Mouse (Mus musculus) embryonic fibroblast, embryonic 13.5 days (primary cell): ENCODE data around the gene Ube2q1. TPM values are rescaled to one million over a fixed set of nuclear protein-coding genes. Genes with fewer than 3 reads are reported as not detected.

Experiments used
- H3K27ac ChIP-seq: 2 replicates; pipeline ENCODE4 v1.5.1; 2012; ENCODE audit warnings: low read length, control low read depth, inconsistent platforms; ENCODE audit not compliant: insufficient read depth
- H3K4me1 ChIP-seq: 2 replicates; pipeline ENCODE4 v1.6.1; 2011; ENCODE audit warnings: low read length; ENCODE audit not compliant: control insufficient read depth, insufficient read depth
- H3K4me3 ChIP-seq: 2 replicates; pipeline ENCODE4 v1.5.1; 2011; ENCODE audit warnings: mild to moderate bottlenecking, control low read depth, low read length; ENCODE audit not compliant: insufficient read depth
- CTCF ChIP-seq: IDR thresholded peaks from 2 replicates; pipeline ENCODE4 v1.5.1; 2011; ENCODE audit warnings: mild to moderate bottlenecking, control low read depth, low read length, moderate library complexity, borderline replicate concordance; ENCODE audit not compliant: insufficient read depth
- POLR2A ChIP-seq: IDR thresholded peaks from 2 replicates; pipeline ENCODE4 v1.6.1; 2011; ENCODE audit warnings: low read depth, mild to moderate bottlenecking, control low read depth, low read length, moderate library complexity
- polyA plus RNA-seq: library from polyadenylated mRNA; stranded (reverse); fragments of >200 nt; gene quantifications from 2 replicates; pipeline ENCODE4 v1.2.4, GENCODE M21; 2011; ENCODE audit warnings: low read depth; ENCODE audit not compliant: missing spikeins, insufficient read length

The Ube2q1 gene
- polyA plus RNA-seq, result 77.4 and 84.9 TPM in 2 replicates

- no peaks in the 10 kb centered on the region; the same call in 1 of the 2 replicates for H3K4me1 ChIP-seq
- TF ChIP-seq CTCF (no peak), POLR2A (peak; percentile 56; the same call in 1 of the 2 replicates)
Measured at GRCm38 (mm10) chr3:89772968-89773709, at the start of gene Ube2q1. Gene Ube2q1, plus strand, starts transcription at chr3:89773616.

GRCm38 (mm10) chr3:89727028-89727427 lies 46.4 kb upstream of the Ube2q1 start:
- TF ChIP-seq CTCF (peak; percentile 64), POLR2A (no peak)
- Histone ChIP-seq H3K27ac (no peak overlapping the region), H3K4me3 (no peak overlapping the region), H3K4me1 (peaks cover 3% of the 10 kb centered on the region; the same call in 1 of the 2 replicates)

More at GRCm38 (mm10) chr3:89772968-89773709, at the start of gene Ube2q1:
- Histone ChIP-seq H3K27ac (peak within 1 kb of the TSS; percentile 59), H3K4me3 (peak within 1 kb of the TSS; percentile 75)

GRCm38 (mm10) chr3:89728848-89729247 lies 44.6 kb upstream of the Ube2q1 start:
- H3K4me3 ChIP-seq, result no peak overlapping the region
- no peak for TF ChIP-seq POLR2A
- TF ChIP-seq CTCF, result no peak
- peaks cover 3% of the 10 kb centered on the region; the same call in 1 of the 2 replicates for H3K4me1 ChIP-seq

GRCm38 (mm10) chr3:89730350-89731331 lies 42.8 kb upstream of the Ube2q1 start:
- TF ChIP-seq CTCF (no peak), POLR2A (peak; percentile 59; the same call in 1 of the 2 replicates)
- peak overlapping the region; percentile 69 for H3K27ac ChIP-seq
- H3K4me3 ChIP-seq, result peak overlapping the region; percentile 97
- peaks cover 3% of the 10 kb centered on the region; the same call in 1 of the 2 replicates for H3K4me1 ChIP-seq

More at GRCm38 (mm10) chr3:89728848-89729247, 44.6 kb upstream of the Ube2q1 start:
- H3K27ac ChIP-seq, result no peak overlapping the region

GRCm38 (mm10) chr3:89732091-89732490 lies 41.3 kb upstream of the Ube2q1 start:
- TF ChIP-seq POLR2A, result no peak
- TF ChIP-seq CTCF, result no peak
- peaks cover 3% of the 10 kb centered on the region; the same call in 1 of the 2 replicates for H3K4me1 ChIP-seq
- H3K4me3 ChIP-seq, result no peak overlapping the region
- no peak overlapping the region for H3K27ac ChIP-seq

GRCm38 (mm10) chr3:89738509-89738908 lies 34.9 kb upstream of the Ube2q1 start:
- no peak overlapping the region for H3K27ac ChIP-seq
- H3K4me3 ChIP-seq, result no peak overlapping the region
- no peaks in the 10 kb centered on the region for H3K4me1 ChIP-seq
- TF ChIP-seq POLR2A (no peak), CTCF (no peak)

- Histone ChIP-seq H3K4me1 (no peaks in the 10 kb centered on the region), H3K27ac (no peak overlapping the region), H3K4me3 (no peak overlapping the region)
- TF ChIP-seq POLR2A, result no peak
- TF ChIP-seq CTCF, result no peak
Measured at GRCm38 (mm10) chr3:89752307-89752706, 21.1 kb upstream of the Ube2q1 start.

GRCm38 (mm10) chr3:89755283-89755682 lies 18.1 kb upstream of the Ube2q1 start:
- Histone ChIP-seq H3K27ac (no peak overlapping the region), H3K4me1 (no peaks in the 10 kb centered on the region), H3K4me3 (no peak overlapping the region)
- no peak for TF ChIP-seq CTCF
- no peak for TF ChIP-seq POLR2A

GRCm38 (mm10) chr3:89757851-89758250 lies 15.6 kb upstream of the Ube2q1 start:
- no peak overlapping the region for H3K27ac ChIP-seq
- H3K4me3 ChIP-seq, result no peak overlapping the region
- TF ChIP-seq POLR2A (no peak), CTCF (no peak)
- H3K4me1 ChIP-seq, result no peaks in the 10 kb centered on the region

- no peak for TF ChIP-seq CTCF
- H3K4me1 ChIP-seq, result no peaks in the 10 kb centered on the region
- H3K27ac ChIP-seq, result no peak overlapping the region
- H3K4me3 ChIP-seq, result no peak overlapping the region
Measured at GRCm38 (mm10) chr3:89759786-89760185, 13.6 kb upstream of the Ube2q1 start.
